Mouse (Mus musculus) thymus, postnatal 25 days (tissue): Measurements from ENCODE around the gene Slc16a10.

Source experiments
- DNase-seq: peaks from one replicate; pipeline ENCODE4 v3.0.0; 2022

Slc16a10 gene

GRCm38 (mm10) chr10:40105174-40105573 is 36.9 kb downstream of the Slc16a10 start:
- DNase-seq: no peak

DNA sequence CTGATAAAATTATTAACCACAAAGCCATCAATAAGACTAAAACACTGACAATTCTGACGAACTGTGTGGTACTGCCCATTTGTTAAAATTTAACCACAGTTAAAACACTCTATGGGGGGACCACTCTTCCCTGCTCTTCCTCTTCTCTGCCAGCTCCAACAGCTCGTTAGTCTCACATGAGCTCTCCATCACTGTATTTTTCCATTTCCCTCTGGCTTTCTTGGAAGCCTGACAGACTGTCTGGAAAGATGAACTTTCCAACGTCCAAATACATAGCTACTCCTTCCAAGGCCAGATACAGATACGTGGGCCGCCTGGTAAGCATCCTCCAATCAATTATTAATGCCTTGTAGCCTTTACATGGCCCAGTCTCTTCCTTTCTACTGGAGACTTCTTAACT is 38.3 kb downstream of the Slc16a10 start:
- DNase-seq: no peak

DNA sequence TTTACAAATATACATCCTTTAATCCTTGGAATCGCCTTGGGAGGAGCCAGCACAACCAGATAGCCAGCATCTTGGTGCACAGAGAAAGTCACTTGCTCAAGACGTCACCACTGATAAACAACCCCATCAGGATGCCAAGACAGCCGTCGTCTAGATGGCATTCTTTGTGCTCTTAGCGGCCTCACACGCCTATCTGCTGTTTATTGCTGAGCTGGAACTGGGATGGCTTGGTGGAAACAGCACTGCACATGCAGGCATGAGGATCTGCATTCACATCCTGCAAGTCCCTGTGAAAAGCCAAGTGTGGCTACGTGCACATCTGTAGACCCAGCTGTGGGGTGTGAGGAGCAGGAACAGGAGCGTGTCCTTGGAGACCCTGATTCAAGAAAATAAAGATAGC is 39.1 kb downstream of the Slc16a10 start:
- no peak for DNase-seq

- DNase-seq: no peak
Measured at GRCm38 (mm10) chr10:40102166-40102565, 39.9 kb downstream of the Slc16a10 start.

GRCm38 (mm10) chr10:40098441-40098840 is 43.6 kb downstream of the Slc16a10 start:
- no peak for DNase-seq

DNA sequence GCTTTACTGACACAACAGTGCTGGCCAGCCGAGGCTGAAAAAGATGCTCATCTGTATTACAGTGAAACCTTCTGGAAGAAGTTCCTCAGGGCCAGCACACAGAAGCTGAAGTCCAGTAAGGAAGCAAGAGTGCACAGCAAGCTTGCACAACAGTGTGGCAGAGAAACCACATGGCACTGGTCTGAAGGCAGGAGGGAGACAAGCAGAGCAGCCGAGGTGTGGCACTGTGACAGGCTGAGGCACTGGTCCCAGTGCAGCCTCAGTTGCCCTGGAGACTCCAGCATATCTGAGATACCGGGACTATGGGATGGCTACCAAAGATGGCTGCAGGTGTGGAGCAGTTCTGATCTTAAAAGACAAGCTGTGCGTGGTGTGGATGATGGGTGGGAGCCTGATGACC is 44.5 kb downstream of the Slc16a10 start:
- DNase-seq: no peak

- DNase-seq: no peak
Measured at GRCm38 (mm10) chr10:40094752-40095151, 47.3 kb downstream of the Slc16a10 start.

DNA sequence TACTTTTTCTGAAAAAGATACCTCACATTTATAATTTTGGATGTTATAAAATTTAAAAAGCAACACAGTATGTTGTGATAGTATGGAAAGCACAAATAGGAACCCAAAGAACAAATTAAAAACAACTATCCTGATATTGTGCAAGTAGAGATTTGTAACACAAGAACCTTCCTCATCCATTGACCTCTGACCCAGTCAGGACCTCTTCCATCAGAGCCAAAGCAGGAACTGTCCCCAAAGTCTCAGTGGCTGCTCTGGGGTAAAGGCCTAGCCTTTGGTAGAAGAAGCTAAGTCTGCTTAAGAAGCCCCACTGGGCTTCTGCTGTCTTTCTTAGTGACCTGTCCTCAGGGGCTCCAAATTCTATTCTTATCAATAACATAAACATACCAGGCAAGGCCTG is 48.5 kb downstream of the Slc16a10 start:
- no peak for DNase-seq

- DNase-seq: no peak
Measured at GRCm38 (mm10) chr10:40091455-40091854, 50.6 kb downstream of the Slc16a10 start.

DNA sequence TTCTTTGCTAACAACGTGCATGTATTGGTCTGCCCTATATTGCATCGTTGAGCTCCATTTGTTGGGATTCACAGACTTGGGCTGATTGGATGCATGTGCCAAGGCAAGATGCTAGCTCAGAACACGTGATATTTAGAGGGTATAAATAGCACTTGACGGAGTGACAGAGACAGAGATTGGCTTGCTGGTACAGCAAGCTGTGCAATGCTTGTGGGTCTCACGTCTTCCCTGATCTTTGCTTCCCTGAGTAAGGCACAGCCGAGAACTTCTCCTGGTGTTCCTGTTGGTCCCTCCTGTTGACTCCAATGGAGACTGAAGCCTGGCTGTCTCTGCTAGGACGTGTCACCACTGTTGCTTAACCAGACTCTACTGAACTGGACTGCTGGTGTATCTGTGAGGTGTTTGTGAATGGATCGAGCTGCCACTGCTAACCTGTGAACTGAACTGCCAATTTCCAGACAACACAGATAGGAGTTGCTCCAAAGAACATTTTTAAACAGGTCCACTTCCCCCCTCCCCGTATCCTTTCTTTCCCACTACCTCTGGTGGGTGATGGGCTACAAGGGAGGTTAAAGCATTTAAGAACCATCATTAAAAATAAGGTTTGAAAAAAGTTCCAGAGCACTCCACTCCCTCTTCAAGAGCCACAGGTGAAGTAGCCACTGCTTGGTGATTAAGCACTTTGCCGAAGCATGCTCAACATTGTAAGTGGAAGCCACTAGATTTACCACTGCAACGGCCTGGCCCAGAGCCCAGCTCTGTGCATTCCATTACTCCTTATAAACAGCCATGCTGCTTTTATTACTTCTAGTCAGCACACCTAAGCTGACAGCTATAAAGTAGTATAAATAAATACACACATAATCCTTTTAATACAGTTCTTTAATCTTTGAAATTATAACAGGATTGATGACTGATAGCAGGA is 51.3 kb downstream of the Slc16a10 start:
- no peak for DNase-seq

- DNase-seq: peak; percentile 36
Measured at GRCm38 (mm10) chr10:40084332-40085093, 57.5 kb downstream of the Slc16a10 start.

- no peak for DNase-seq
Measured at GRCm38 (mm10) chr10:40083556-40083955, 58.5 kb downstream of the Slc16a10 start.

GRCm38 (mm10) chr10:40082668-40083067 is 59.4 kb downstream of the Slc16a10 start:
- DNase-seq: no peak

GRCm38 (mm10) chr10:40080533-40080932 is 61.5 kb downstream of the Slc16a10 start:
- DNase-seq: no peak

DNA sequence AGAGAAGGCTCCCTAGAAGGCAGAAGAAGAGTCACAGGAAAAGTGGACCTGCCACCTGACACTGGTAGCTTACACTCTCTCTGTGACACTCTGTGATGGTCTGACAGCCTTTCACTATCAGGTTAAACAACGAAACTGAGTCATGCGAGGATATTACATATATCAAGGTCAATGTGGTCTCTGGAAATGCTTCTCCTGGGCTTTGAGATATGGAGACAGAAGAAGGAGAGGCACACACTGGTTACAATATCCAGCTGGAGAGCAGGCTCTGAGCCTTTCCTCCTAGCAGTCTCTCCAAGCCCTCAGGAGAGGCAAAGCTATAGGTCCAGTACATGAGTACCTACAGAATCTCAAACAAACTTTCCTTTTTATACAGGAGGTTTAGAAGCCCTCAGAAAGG is 62.8 kb downstream of the Slc16a10 start:
- no peak for DNase-seq

- no peak for DNase-seq
Measured at GRCm38 (mm10) chr10:40077960-40078353, 64.1 kb downstream of the Slc16a10 start.

GRCm38 (mm10) chr10:40077346-40077959 is 64.6 kb downstream of the Slc16a10 start:
- DNase-seq: no peak

DNA sequence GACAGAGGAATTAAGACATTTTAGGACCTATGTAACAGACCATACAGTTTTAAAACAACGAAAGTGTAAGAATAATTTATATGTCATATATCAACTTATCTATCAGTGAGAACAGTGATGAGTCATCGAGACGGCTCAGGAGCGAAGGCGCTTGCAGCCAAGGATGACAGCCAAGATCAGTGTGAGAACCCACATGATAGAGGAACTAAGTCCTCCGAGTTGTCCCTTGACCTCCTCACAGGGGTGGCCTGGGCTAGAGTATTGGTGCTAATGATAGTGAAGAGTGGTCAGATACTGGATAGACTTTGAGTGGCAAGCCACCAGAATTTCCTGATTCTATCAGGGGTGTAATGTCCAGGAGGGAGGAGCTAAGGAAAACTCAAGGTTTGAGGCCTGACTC is 68.5 kb downstream of the Slc16a10 start:
- no peak for DNase-seq

GRCm38 (mm10) chr10:40070684-40071083 is 71.4 kb downstream of the Slc16a10 start:
- no peak for DNase-seq

DNA sequence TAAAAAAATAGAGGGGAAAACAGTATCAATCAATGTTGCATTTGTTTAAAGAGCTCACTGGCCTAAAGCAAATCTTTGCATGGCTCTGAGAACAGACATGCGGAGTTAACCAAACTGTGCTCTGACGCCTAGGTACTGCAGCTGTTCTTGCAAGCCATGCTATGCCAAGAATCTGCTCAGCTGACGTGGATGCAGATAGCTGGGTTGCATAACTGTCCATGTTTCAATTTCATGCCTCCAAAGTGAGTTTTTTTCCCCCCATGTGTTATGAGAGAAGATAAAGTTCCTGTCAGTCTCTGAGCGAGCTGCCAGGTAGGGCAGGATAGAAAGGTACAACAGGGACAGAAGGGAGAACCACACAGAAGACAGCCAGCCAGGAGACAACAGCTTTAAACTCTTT is 72.8 kb downstream of the Slc16a10 start:
- DNase-seq: no peak

DNA sequence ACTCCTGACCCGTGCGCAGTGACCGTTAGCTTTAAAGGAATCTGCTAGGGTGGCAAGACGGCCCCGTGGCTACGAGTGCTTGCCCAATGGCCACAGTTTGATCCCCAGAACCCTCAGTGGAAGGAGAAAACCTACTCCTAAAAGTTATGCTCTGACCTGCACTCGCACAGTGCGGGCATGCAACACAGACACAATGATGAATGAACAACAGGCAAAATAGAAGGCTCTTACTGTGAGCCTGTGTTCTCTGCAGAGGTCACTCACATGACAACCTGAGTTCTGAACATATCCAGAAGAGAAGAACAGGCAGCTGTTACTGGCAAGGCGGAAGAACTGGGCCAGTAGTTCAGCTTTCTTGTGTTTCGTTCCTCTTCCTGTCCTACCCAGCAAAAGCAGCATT is 73.5 kb downstream of the Slc16a10 start:
- no peak for DNase-seq

- no peak for DNase-seq
Measured at GRCm38 (mm10) chr10:40067529-40067928, 74.5 kb downstream of the Slc16a10 start.

DNA sequence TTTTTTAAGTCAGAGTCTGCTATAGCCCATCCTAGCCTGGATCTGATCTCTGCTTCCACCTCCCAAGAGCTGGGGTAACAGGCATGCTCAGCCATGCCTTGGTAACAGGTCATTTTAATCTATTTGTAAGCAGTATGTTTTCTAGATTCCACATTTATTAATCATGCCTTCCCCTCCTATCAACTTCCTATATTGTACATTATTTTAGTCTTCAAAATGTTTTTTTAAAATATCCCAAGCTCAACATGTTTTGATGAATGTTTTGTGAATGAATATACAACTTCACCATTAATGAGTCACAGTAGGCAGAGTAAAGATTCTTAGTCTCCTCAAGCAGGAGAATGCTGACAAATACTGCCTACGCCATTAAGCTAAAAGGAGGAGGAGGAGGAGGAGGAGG is 75.0 kb downstream of the Slc16a10 start:
- DNase-seq: no peak

DNA sequence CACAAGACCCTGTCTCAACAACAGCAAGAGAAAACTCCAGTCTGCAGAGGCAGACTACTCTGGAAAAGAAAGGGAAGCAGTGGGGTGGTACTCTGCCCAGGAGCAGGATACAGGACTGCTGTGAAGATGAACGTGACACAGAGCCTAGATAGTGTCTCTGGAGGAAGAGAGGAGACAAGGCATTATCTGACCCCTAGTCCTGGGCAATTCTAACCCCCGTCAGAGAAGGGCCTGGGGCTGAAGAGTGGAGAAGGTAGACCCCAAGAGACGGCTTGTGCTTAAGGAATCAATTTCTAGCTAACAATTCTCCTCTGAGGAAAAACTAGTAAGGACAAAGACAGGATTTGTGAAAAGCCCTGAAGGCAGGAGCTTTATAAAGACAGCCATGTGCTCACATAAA is 76.7 kb downstream of the Slc16a10 start:
- no peak for DNase-seq
